Mouse (Mus musculus) kidney, postnatal 4 days (tissue): ENCODE results near the gene Tk1.
A peak's percentile ranks its signal among the peaks of the same experiment; 100 is the strongest.
"Not testable (repeated sequence)": the region's sequence is repeated elsewhere in the genome, so short reads cannot be mapped to it uniquely, and the experiment has no call there.

Source experiments
- DNase-seq, 2 experiments: peaks; one replicate each; pipeline ENCODE4 v3.0.0; 2021; ENCODE audit warnings: mixed read lengths in 2 of 2

Tk1 gene

GRCm38 (mm10) chr11:117821868-117822267 is 4.0 kb downstream of the Tk1 start:
- no peak for DNase-seq

GRCm38 (mm10) chr11:117820173-117820572 is 5.7 kb downstream of the Tk1 start:
- DNase-seq, result no peak

- DNase-seq, result no peak
Observed at GRCm38 (mm10) chr11:117819095-117819494, 6.8 kb downstream of the Tk1 start.

GRCm38 (mm10) chr11:117816389-117816996 is 9.4 kb downstream of the Tk1 start:
- no peak for DNase-seq

GRCm38 (mm10) chr11:117815850-117816249 is 10.0 kb downstream of the Tk1 start:
- not testable (repeated sequence) for DNase-seq

GRCm38 (mm10) chr11:117814704-117815366 is 11.1 kb downstream of the Tk1 start:
- DNase-seq, result no peak

GRCm38 (mm10) chr11:117813867-117814266 is 12.0 kb downstream of the Tk1 start:
- DNase-seq, result no peak

- peak; percentile 93 to 96 for DNase-seq
Observed at GRCm38 (mm10) chr11:117810401-117811046, 15.4 kb downstream of the Tk1 start.

GRCm38 (mm10) chr11:117809407-117810311 is 16.2 kb downstream of the Tk1 start, which contains the start of the genes Gm20708 and Syngr2:
TSS of gene Gm20708 (plus strand) at chr11:117809668.
TSS of gene Syngr2 (plus strand) at chr11:117809668.
- peak; percentile 83 to 89 for DNase-seq

- DNase-seq, result no peak
Observed at GRCm38 (mm10) chr11:117806781-117807180, 19.1 kb downstream of the Tk1 start.

GRCm38 (mm10) chr11:117803166-117803688 is 22.7 kb downstream of the Tk1 start:
- no peak for DNase-seq

- DNase-seq, result no peak
Observed at GRCm38 (mm10) chr11:117801650-117802049, 24.2 kb downstream of the Tk1 start.

GRCm38 (mm10) chr11:117800038-117800437 is 25.9 kb downstream of the Tk1 start:
- no peak for DNase-seq

- no peak for DNase-seq
Observed at GRCm38 (mm10) chr11:117799174-117799573, 26.7 kb downstream of the Tk1 start.

- DNase-seq, result no peak
Observed at GRCm38 (mm10) chr11:117798160-117798541, 27.7 kb downstream of the Tk1 start.

GRCm38 (mm10) chr11:117797511-117798159 is 28.3 kb downstream of the Tk1 start, which contains the start of gene 6030468B19Rik:
TSS of gene 6030468B19Rik (plus strand) at chr11:117797660.
- no peak for DNase-seq

- DNase-seq, result no peak
Observed at GRCm38 (mm10) chr11:117796954-117797353, 28.9 kb downstream of the Tk1 start.

- DNase-seq, result no peak
Observed at GRCm38 (mm10) chr11:117794035-117794551, 31.8 kb downstream of the Tk1 start.

- DNase-seq, result peak; percentile 81 to 89
Observed at GRCm38 (mm10) chr11:117792281-117792888, 33.5 kb downstream of the Tk1 start.

GRCm38 (mm10) chr11:117791441-117791761 is 34.5 kb downstream of the Tk1 start:
- no peak for DNase-seq

- DNase-seq, result peak; percentile 65 to 82
Observed at GRCm38 (mm10) chr11:117790703-117791440, 35.0 kb downstream of the Tk1 start.
